Mouse (Mus musculus): Measurements from ENCODE around the gene Nsmce4a. TPM values are rescaled to one million over a fixed set of nuclear protein-coding genes. Genes with fewer than 3 reads are reported as not detected.

Nsmce4a gene
- polyA plus RNA-seq, 1 experiment from 2014 or later = 108 TPM

DNA sequence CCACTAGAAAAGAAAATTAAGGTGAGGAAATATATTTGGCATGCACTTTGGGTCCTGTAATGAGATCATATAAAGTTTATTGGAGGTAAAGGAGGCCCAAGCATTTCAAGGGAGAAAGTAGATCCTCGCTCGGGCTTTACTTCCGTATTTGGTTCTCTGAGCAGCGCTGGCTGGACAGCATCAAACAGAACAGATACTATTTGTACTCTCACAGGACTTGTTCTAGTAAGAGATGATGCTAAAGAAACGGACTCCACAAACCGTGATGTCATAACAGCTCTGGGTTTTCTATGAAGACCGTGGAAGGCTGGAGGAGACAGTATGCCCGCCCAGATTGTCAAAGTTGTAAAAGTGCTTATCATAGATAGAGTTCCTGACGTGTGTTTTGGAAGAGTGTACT, 45.6 kb downstream of the Nsmce4a start:
- no peak for TF ChIP-seq EP300 (IDR thresholded peaks at IDR 0.05)
- TF ChIP-seq CTCF (IDR thresholded peaks at IDR 0.05) = no peak
- Histone ChIP-seq H3K4me2 (replicated peaks; ENCODE audit: low read depth, low read length) (no peak overlapping the region), H3K4me3 (ENCODE audit: low read depth, low read length) (no peak overlapping the region), H3K9me3 (ENCODE audit: low read length) (no peaks in the 10 kb centered on the region), H3K27me3 (replicated peaks; ENCODE audit: insufficient read depth, low read length) (no peaks in the 10 kb centered on the region), H3K4me1 (ENCODE audit: insufficient read depth, low read depth, low read length) (no peaks in the 10 kb centered on the region), H3K27ac (ENCODE audit: low read length) (no peak overlapping the region), H3K9ac (replicated peaks; ENCODE audit: low read depth) (no peak overlapping the region), H3K36me3 (ENCODE audit: insufficient read depth, low read length) (peaks cover 9% of the 10 kb centered on the region; the same call in 1 of the 2 replicates)
- no peak for ATAC-seq
- no peak for DNase-seq (ENCODE audit: low spot score)
- 77% methylated on average over 9 of the region's 9 CpGs for WGBS

DNA sequence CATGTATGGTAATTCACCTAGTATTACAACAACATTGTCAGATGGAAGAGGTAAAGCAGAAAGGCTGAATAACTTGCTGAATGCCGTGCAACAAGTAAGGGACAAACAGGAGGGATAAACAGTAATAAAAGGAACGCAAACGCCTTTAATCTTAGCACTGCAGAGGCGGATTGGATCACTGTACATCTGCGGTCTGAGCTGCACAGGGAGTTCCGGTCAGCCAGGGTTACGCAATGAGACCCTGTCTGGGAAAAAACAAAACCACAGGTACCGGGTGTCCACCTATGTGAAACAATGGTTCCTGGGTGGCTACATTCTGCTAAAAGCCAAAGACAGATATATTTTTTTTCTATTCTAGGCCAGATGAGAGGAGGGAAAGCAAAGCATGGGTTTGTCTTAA, 49.5 kb downstream of the Nsmce4a start:
- peaks cover 3% of the 10 kb centered on the region; the same call in 1 of the 2 replicates for H3K4me1 ChIP-seq (ENCODE audit: insufficient read depth, low read depth, low read length)
- H3K36me3 ChIP-seq (ENCODE audit: insufficient read depth, low read length) = no peaks in the 10 kb centered on the region
- DNase-seq (ENCODE audit: low spot score) (no peak), ATAC-seq (no peak)
- H3K27me3 ChIP-seq (replicated peaks; ENCODE audit: insufficient read depth, low read length) = no peaks in the 10 kb centered on the region
- H3K27ac ChIP-seq (ENCODE audit: low read length) = no peak overlapping the region
- no peak overlapping the region for H3K9ac ChIP-seq (replicated peaks; ENCODE audit: low read depth)
- no peak overlapping the region for H3K4me3 ChIP-seq (ENCODE audit: low read depth, low read length)
- H3K4me2 ChIP-seq (replicated peaks; ENCODE audit: low read depth, low read length) = no peak overlapping the region
- no peaks in the 10 kb centered on the region for H3K9me3 ChIP-seq (ENCODE audit: low read length)
- TF ChIP-seq EP300 (IDR thresholded peaks at IDR 0.05) = no peak
- TF ChIP-seq CTCF (IDR thresholded peaks at IDR 0.05) = no peak
- 84% methylated on average over 8 of the region's 8 CpGs for WGBS

DNA sequence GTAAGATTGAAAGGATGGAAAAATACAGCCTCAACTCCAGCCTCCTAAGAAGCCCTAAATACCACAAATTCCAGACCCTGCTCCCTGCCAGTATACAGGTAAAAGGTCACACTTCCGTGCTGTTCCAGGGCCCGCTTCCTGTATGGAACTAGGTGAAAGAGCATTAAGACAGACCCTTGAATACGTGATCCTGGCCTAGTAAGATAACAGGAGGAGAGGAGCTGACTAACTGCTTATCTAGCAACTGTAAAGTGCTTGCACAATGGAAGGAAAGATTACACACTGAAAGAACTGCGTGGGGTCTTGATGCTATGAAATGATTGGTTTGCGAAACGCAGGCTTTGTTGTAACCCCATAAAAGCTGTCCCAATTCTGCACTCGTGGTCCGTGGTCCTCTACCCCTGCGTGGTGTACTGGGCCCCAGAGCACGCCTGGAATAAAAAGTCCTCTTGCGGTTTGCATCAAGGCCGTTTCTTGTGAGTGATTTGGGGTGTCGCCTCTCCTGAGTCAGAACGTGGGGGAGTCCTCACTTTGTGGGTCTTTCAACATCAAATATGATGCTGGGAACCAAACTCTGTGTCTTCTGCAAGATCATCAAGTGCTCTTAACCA, 52.0 kb downstream of the Nsmce4a start:
- 73% methylated on average over 14 of the region's 14 CpGs for WGBS
- Histone ChIP-seq H3K9ac (replicated peaks; ENCODE audit: low read depth) (no peak overlapping the region), H3K9me3 (ENCODE audit: low read length) (no peaks in the 10 kb centered on the region), H3K4me1 (ENCODE audit: insufficient read depth, low read depth, low read length) (peaks cover 7% of the 10 kb centered on the region; the same call in 1 of the 2 replicates), H3K4me2 (replicated peaks; ENCODE audit: low read depth, low read length) (no peak overlapping the region), H3K36me3 (ENCODE audit: insufficient read depth, low read length) (no peaks in the 10 kb centered on the region), H3K27me3 (replicated peaks; ENCODE audit: insufficient read depth, low read length) (no peaks in the 10 kb centered on the region), H3K27ac (ENCODE audit: low read length) (0 out of 2 replicates have a peak overlapping the region, but pooled peaks have one; percentile 98), H3K4me3 (ENCODE audit: low read depth, low read length) (no peak overlapping the region)
- TF ChIP-seq EP300 (IDR thresholded peaks at IDR 0.05) = no peak
- TF ChIP-seq CTCF (IDR thresholded peaks at IDR 0.05) = no peak
- ATAC-seq = no peak
- DNase-seq (ENCODE audit: low spot score) = peak; percentile 47

DNA sequence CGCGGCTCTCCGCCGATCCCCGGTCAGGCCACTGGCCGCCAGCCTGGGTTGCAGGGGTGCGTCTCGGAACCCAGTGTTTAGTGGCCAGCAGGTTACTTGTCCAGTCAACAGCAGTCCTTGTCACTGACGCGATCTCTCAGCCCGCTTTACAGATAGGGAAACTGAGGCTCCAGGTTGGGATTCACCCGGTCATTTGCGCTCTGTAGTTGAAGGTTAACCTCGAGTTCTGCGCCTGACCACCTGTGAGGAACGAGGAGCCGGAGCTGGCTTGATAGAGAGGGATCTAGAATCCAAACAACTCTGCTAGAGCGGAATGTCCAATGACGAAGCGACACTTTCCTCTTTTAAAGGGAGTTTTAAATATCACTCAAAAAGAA, 52.9 kb downstream of the Nsmce4a start, which contains the start of gene Ate1:
Ate1 (minus strand) TSS at position 321 of the 377 bp plus-strand sequence.
- no peaks in the 10 kb centered on the region for H3K36me3 ChIP-seq (ENCODE audit: insufficient read depth, low read length)
- H3K27ac ChIP-seq (ENCODE audit: low read length) = peak within 1 kb of the TSS; percentile 98
- peak within 1 kb of the TSS; percentile 95 for H3K9ac ChIP-seq (replicated peaks; ENCODE audit: low read depth)
- peak within 1 kb of the TSS; percentile 88 for H3K4me3 ChIP-seq (ENCODE audit: low read depth, low read length)
- H3K9me3 ChIP-seq (ENCODE audit: low read length) = no peaks in the 10 kb centered on the region
- peak within 1 kb of the TSS; percentile 85 for H3K4me2 ChIP-seq (replicated peaks; ENCODE audit: low read depth, low read length)
- no peak for DNase-seq (ENCODE audit: low spot score)
- TF ChIP-seq EP300 (IDR thresholded peaks at IDR 0.05) = no peak
- no peak for TF ChIP-seq CTCF (IDR thresholded peaks at IDR 0.05)
- no peak for ATAC-seq
- no peaks in the 10 kb centered on the region for H3K27me3 ChIP-seq (replicated peaks; ENCODE audit: insufficient read depth, low read length)
- WGBS = 6% methylated on average over 20 of the region's 20 CpGs
- H3K4me1 ChIP-seq (ENCODE audit: insufficient read depth, low read depth, low read length) = peaks cover 7% of the 10 kb centered on the region; the same call in 1 of the 2 replicates

DNA sequence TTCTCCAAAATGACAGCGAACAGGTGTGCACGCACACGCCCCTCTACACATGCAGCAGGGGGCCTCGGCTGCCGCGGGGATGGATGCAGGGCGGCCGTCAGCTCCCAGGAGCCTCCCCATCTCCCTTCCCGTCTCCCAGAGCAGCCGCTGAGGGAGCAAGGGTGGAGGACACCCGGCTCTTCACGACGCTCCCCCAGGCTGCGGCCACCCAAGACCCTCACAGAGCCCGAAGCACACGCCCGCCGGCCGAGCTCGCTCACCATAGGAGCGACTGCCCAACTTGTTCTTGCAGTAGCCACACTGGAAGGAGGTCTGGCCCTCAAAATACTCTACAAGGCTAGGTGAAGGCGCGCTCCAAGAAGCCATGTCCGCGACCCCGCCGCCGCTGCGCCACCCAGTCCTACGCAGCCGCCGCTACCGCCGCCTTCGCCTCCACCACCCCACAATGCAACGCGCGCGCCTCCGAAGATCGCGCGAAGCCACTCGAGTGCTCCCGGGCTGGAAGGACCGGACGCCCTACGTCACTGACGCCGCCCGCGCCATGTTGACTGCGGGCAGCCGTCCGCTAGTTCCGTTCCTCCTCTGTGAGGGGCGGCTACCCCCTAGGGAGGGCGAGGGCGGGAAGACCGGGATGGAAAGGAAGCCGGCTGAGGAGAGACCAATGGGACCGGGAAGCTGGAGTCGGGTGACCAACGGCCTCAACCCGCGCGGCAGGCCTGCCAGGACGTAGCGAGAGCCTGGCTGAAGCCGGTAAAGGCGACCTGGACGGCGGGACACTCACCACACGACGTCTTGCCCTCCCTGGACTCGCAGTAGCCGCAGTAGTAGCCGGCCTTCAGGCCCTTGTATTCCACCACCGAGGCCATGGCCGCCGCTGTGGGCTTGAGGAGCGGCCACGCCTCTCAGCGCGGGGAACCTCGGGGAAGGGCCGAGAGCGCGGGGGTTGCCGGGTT, 53.5 kb downstream of the Nsmce4a start:
- H3K27me3 ChIP-seq (replicated peaks; ENCODE audit: insufficient read depth, low read length) = no peaks in the 10 kb centered on the region
- peaks cover 7% of the 10 kb centered on the region; the same call in 1 of the 2 replicates for H3K4me1 ChIP-seq (ENCODE audit: insufficient read depth, low read depth, low read length)
- peak; percentile 97 for DNase-seq (ENCODE audit: low spot score)
- peak overlapping the region; percentile 95 for H3K9ac ChIP-seq (replicated peaks; ENCODE audit: low read depth)
- H3K36me3 ChIP-seq (ENCODE audit: insufficient read depth, low read length) = no peaks in the 10 kb centered on the region
- peak overlapping the region; percentile 85 for H3K4me2 ChIP-seq (replicated peaks; ENCODE audit: low read depth, low read length)
- TF ChIP-seq EP300 (IDR thresholded peaks at IDR 0.05) (no peak), CTCF (IDR thresholded peaks at IDR 0.05) (no peak)
- no peaks in the 10 kb centered on the region for H3K9me3 ChIP-seq (ENCODE audit: low read length)
- under 1% methylated on average over 85 of the region's 90 CpGs for WGBS
- H3K4me3 ChIP-seq (ENCODE audit: low read depth, low read length) = peak overlapping the region; percentile 88
- peak overlapping the region; percentile 98 for H3K27ac ChIP-seq (ENCODE audit: low read length)
- peak; percentile 98 for ATAC-seq
